Mouse (Mus musculus): ENCODE measurements around the gene Prep. TPM values are rescaled to one million over a fixed set of nuclear protein-coding genes. Genes with fewer than 3 reads are reported as not detected.
"Not testable (repeated sequence)": the region's sequence is repeated elsewhere in the genome, so short reads cannot be mapped to it uniquely, and the experiment has no call there.

Prep gene
- total and polyA plus RNA-seq, 3 experiments = 7.9 to 13.8 (median 12.1) TPM

- TF ChIP-seq EP300 (IDR thresholded peaks at IDR 0.05; ENCODE audit: insufficient read depth, low read depth, low read length) (no peak), POLR2A (IDR thresholded peaks at IDR 0.05; ENCODE audit: insufficient read depth, low read depth, low read length) (no peak), CTCF (IDR thresholded peaks at IDR 0.05) (no peak)
- WGBS = 81% methylated on average over 5 of the region's 5 CpGs
- H3K4me3 ChIP-seq = no peak overlapping the region
These were observed 84.1 kb downstream of the Prep start for GRCm38 (mm10) chr10:45151137-45151536.

GRCm38 (mm10) chr10:45151771-45152692 is 85.0 kb downstream of the Prep start:
- Histone ChIP-seq H3K27ac (no peak overlapping the region), H3K27me3 (ENCODE audit: control insufficient read depth, insufficient read depth, low read length) (no peaks in the 10 kb centered on the region), H3K9ac (ENCODE audit: low read depth, low read length) (no peak overlapping the region), H3K36me3 (ENCODE audit: control insufficient read depth, insufficient read depth, low read length) (no peaks in the 10 kb centered on the region), H3K79me2 (replicated peaks; ENCODE audit: control insufficient read depth, insufficient read depth, low read length) (no peaks in the 10 kb centered on the region), H3K4me1 (ENCODE audit: control insufficient read depth, insufficient read depth, low read length) (no peaks in the 10 kb centered on the region), H3K4me3 (no peak overlapping the region)
- intact Hi-C loops (cut with DNase I) = no loop called here
- no peak for DNase-seq
- 96% methylated on average over 12 of the region's 12 CpGs for WGBS
- no peak for TF ChIP-seq CTCF (IDR thresholded peaks at IDR 0.05)
- no peak for TF ChIP-seq POLR2A (IDR thresholded peaks at IDR 0.05; ENCODE audit: insufficient read depth, low read depth, low read length)
- no peak for TF ChIP-seq EP300 (IDR thresholded peaks at IDR 0.05; ENCODE audit: insufficient read depth, low read depth, low read length)

More at GRCm38 (mm10) chr10:45151137-45151536, 84.1 kb downstream of the Prep start:
- no peak overlapping the region for H3K9ac ChIP-seq (ENCODE audit: low read depth, low read length)
- DNase-seq = no peak
- no peaks in the 10 kb centered on the region; the same call in 1 of the 2 replicates for H3K4me1 ChIP-seq (ENCODE audit: control insufficient read depth, insufficient read depth, low read length)
- no peak overlapping the region for H3K27ac ChIP-seq
- no peaks in the 10 kb centered on the region for H3K27me3 ChIP-seq (ENCODE audit: control insufficient read depth, insufficient read depth, low read length)
- H3K36me3 ChIP-seq (ENCODE audit: control insufficient read depth, insufficient read depth, low read length) = no peaks in the 10 kb centered on the region
- H3K79me2 ChIP-seq (replicated peaks; ENCODE audit: control insufficient read depth, insufficient read depth, low read length) = no peaks in the 10 kb centered on the region
- intact Hi-C loops (cut with DNase I) = no loop called here

- no peaks in the 10 kb centered on the region for H3K36me3 ChIP-seq (ENCODE audit: control insufficient read depth, insufficient read depth, low read length)
- WGBS = 49% methylated on average over 14 of the region's 14 CpGs
These were observed 87.6 kb downstream of the Prep start for GRCm38 (mm10) chr10:45154557-45155060.

GRCm38 (mm10) chr10:45165851-45166250 is 98.8 kb downstream of the Prep start:
- TF ChIP-seq EP300 (IDR thresholded peaks at IDR 0.05; ENCODE audit: insufficient read depth, low read depth, low read length) = no peak
- TF ChIP-seq POLR2A (IDR thresholded peaks at IDR 0.05; ENCODE audit: insufficient read depth, low read depth, low read length) = no peak
- no peak for TF ChIP-seq CTCF (IDR thresholded peaks at IDR 0.05)
- Histone ChIP-seq H3K27ac (no peak overlapping the region), H3K4me3 (no peak overlapping the region), H3K79me2 (replicated peaks; ENCODE audit: control insufficient read depth, insufficient read depth, low read length) (no peaks in the 10 kb centered on the region), H3K9ac (ENCODE audit: low read depth, low read length) (no peak overlapping the region), H3K27me3 (ENCODE audit: control insufficient read depth, insufficient read depth, low read length) (no peaks in the 10 kb centered on the region), H3K4me1 (ENCODE audit: control insufficient read depth, insufficient read depth, low read length) (no peaks in the 10 kb centered on the region), H3K36me3 (ENCODE audit: control insufficient read depth, insufficient read depth, low read length) (no peaks in the 10 kb centered on the region)
- no peak for DNase-seq
- WGBS = 85% methylated on average over 8 of the region's 8 CpGs
- intact Hi-C loops (cut with DNase I) = no loop called here

More at GRCm38 (mm10) chr10:45154557-45155060, 87.6 kb downstream of the Prep start:
- no peak for DNase-seq
- intact Hi-C loops (cut with DNase I) = no loop called here
- Histone ChIP-seq H3K4me3 (no peak overlapping the region), H3K4me1 (ENCODE audit: control insufficient read depth, insufficient read depth, low read length) (no peaks in the 10 kb centered on the region), H3K27me3 (ENCODE audit: control insufficient read depth, insufficient read depth, low read length) (no peaks in the 10 kb centered on the region), H3K79me2 (replicated peaks; ENCODE audit: control insufficient read depth, insufficient read depth, low read length) (no peaks in the 10 kb centered on the region), H3K27ac (no peak overlapping the region), H3K9ac (ENCODE audit: low read depth, low read length) (no peak overlapping the region)
- TF ChIP-seq POLR2A (IDR thresholded peaks at IDR 0.05; ENCODE audit: insufficient read depth, low read depth, low read length) (no peak), CTCF (IDR thresholded peaks at IDR 0.05) (no peak), EP300 (IDR thresholded peaks at IDR 0.05; ENCODE audit: insufficient read depth, low read depth, low read length) (no peak)

- H3K36me3 ChIP-seq (ENCODE audit: control insufficient read depth, insufficient read depth, low read length) = no peaks in the 10 kb centered on the region
- H3K27ac ChIP-seq = no peak overlapping the region
- H3K79me2 ChIP-seq (replicated peaks; ENCODE audit: control insufficient read depth, insufficient read depth, low read length) = no peaks in the 10 kb centered on the region
- no peaks in the 10 kb centered on the region for H3K4me1 ChIP-seq (ENCODE audit: control insufficient read depth, insufficient read depth, low read length)
- H3K27me3 ChIP-seq (ENCODE audit: control insufficient read depth, insufficient read depth, low read length) = no peaks in the 10 kb centered on the region
- no peak overlapping the region for H3K9ac ChIP-seq (ENCODE audit: low read depth, low read length)
- intact Hi-C loops (cut with DNase I) = no loop called here
- H3K4me3 ChIP-seq = no peak overlapping the region
- TF ChIP-seq CTCF (IDR thresholded peaks at IDR 0.05) (no peak), EP300 (IDR thresholded peaks at IDR 0.05; ENCODE audit: insufficient read depth, low read depth, low read length) (no peak), POLR2A (IDR thresholded peaks at IDR 0.05; ENCODE audit: insufficient read depth, low read depth, low read length) (no peak)
- WGBS = 74% methylated on average over 8 of the region's 8 CpGs
- no peak for DNase-seq
These were observed 106.9 kb downstream of the Prep start for GRCm38 (mm10) chr10:45173927-45174326.

GRCm38 (mm10) chr10:45174345-45174744 is 107.3 kb downstream of the Prep start:
- Histone ChIP-seq H3K79me2 (replicated peaks; ENCODE audit: control insufficient read depth, insufficient read depth, low read length) (no peaks in the 10 kb centered on the region), H3K36me3 (ENCODE audit: control insufficient read depth, insufficient read depth, low read length) (no peaks in the 10 kb centered on the region), H3K4me3 (no peak overlapping the region), H3K4me1 (ENCODE audit: control insufficient read depth, insufficient read depth, low read length) (no peaks in the 10 kb centered on the region), H3K9ac (ENCODE audit: low read depth, low read length) (no peak overlapping the region), H3K27ac (no peak overlapping the region), H3K27me3 (ENCODE audit: control insufficient read depth, insufficient read depth, low read length) (no peaks in the 10 kb centered on the region)
- TF ChIP-seq EP300 (IDR thresholded peaks at IDR 0.05; ENCODE audit: insufficient read depth, low read depth, low read length) = no peak
- no peak for TF ChIP-seq CTCF (IDR thresholded peaks at IDR 0.05)
- TF ChIP-seq POLR2A (IDR thresholded peaks at IDR 0.05; ENCODE audit: insufficient read depth, low read depth, low read length) = no peak
- 89% methylated on average over 3 of the region's 3 CpGs for WGBS
- DNase-seq = no peak
- intact Hi-C loops (cut with DNase I) = no loop called here

GRCm38 (mm10) chr10:45177798-45178197 is 110.8 kb downstream of the Prep start, which contains the start of gene Popdc3:
Gene Popdc3 (plus strand): TSS chr10:45178098.
- H3K27ac ChIP-seq; H3K9ac ChIP-seq (ENCODE audit: low read depth, low read length); H3K36me3 ChIP-seq (ENCODE audit: control insufficient read depth, insufficient read depth, low read length); intact Hi-C loops (cut with DNase I); H3K4me3 ChIP-seq; H3K4me1 ChIP-seq (ENCODE audit: control insufficient read depth, insufficient read depth, low read length); DNase-seq; H3K79me2 ChIP-seq (replicated peaks; ENCODE audit: control insufficient read depth, insufficient read depth, low read length); H3K27me3 ChIP-seq (ENCODE audit: control insufficient read depth, insufficient read depth, low read length): not testable (repeated sequence)
- WGBS = 93% methylated on average over 2 of the region's 5 CpGs

Data from heart, adult 2 months (tissue).